Mouse (Mus musculus) cerebellum, adult 2 months (tissue): ENCODE measurements around the gene Calm3.

Experiments
- CTCF ChIP-seq: fragments of 200-500 bp; IDR thresholded peaks from 2 replicates; pipeline ENCODE4 v1.5.1; 2011; ENCODE audit warnings: low read depth, mild to moderate bottlenecking, control low read depth, low read length, moderate library complexity, borderline replicate concordance; ENCODE audit not compliant: insufficient read depth
- POLR2A ChIP-seq: fragments of 200-500 bp; IDR thresholded peaks from 2 replicates; pipeline ENCODE4 v1.6.1; 2011; ENCODE audit warnings: low read length, control low read depth, borderline replicate concordance; ENCODE audit not compliant: insufficient read depth

DNA sequence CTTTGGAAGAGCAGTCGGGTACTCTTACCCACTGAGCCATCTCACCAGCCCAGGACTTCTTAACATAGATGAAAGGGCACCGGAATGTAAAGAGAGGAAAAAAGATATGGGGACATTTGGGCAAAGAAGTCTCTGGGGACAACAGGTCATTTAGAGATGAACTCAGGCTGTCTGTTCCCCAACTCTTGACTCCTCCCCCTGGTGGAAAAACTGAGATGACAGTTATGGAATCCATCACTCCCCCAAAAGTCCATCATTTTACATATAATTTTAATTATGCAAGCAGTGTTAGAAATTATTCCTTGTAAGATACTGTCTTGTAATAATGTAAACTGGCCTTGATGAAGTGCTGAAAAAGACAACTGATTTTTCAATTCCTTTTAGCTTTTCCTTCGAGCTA lies 46.2 kb downstream of the Calm3 start:
- no peak for TF ChIP-seq CTCF
- no peak for TF ChIP-seq POLR2A
